Mouse (Mus musculus) kidney, embryonic 15.5 days (tissue): ENCODE data around the gene Zkscan3. TPM values are rescaled to one million over a fixed set of nuclear protein-coding genes. Genes with fewer than 3 reads are reported as not detected.

Experiments used
- ATAC-seq: fragments of 200-750 bp; cut with Nextera tagmentation; replicated peaks from 2 replicates; pipeline ENCODE4 v1.8.0; 2017; ENCODE audit warnings: moderate TSS enrichment; ENCODE audit not compliant: low FRiP score
- H3K27ac ChIP-seq: fragments of 300-500 bp; sonication (generic); 2 replicates; pipeline ENCODE4 v1.5.1; 2015; ENCODE audit warnings: mild to moderate bottlenecking, inconsistent platforms
- H3K27me3 ChIP-seq: fragments of 300-500 bp; sonication (generic); 2 replicates; pipeline ENCODE4 v1.6.1; 2015; ENCODE audit warnings: inconsistent platforms
- H3K36me3 ChIP-seq: fragments of 300-500 bp; sonication (generic); 2 replicates; pipeline ENCODE4 v1.6.1; 2015; ENCODE audit warnings: inconsistent platforms
- H3K4me1 ChIP-seq: fragments of 300-500 bp; sonication (generic); 2 replicates; pipeline ENCODE4 v1.6.1; 2015; ENCODE audit warnings: inconsistent platforms
- H3K4me2 ChIP-seq: fragments of 300-500 bp; sonication (generic); 2 replicates; pipeline ENCODE4 v1.6.1; 2015; ENCODE audit warnings: moderate library complexity, mild to moderate bottlenecking, inconsistent platforms
- H3K4me3 ChIP-seq: fragments of 300-500 bp; sonication (generic); replicated peaks from 2 replicates; pipeline ENCODE4 v1.5.1; 2015; ENCODE audit warnings: mild to moderate bottlenecking, inconsistent platforms
- H3K9ac ChIP-seq: fragments of 300-500 bp; sonication (generic); 2 replicates; pipeline ENCODE4 v1.6.1; 2015; ENCODE audit warnings: mild to moderate bottlenecking, inconsistent platforms
- H3K9me3 ChIP-seq: fragments of 300-500 bp; sonication (generic); replicated peaks from 2 replicates; pipeline ENCODE4 v1.6.1; 2016; ENCODE audit warnings: inconsistent platforms
- WGBS: fragments of 180-500 bp; shearing (Covaris S2); methylation state at CpG from one replicate; pipeline ENCODE4 v1.1.7; 2015; ENCODE audit warnings: mixed read lengths; 5-methylcytosine and 5-hydroxymethylcytosine counted together
- polyA plus RNA-seq: library from polyadenylated mRNA; unstranded; fragments of >200 nt; fragmentation: Nextera tagmentation; extraction: Ambion mirVana; gene quantifications from 2 replicates; pipeline ENCODE4 v1.2.1, GENCODE M21; 2015

The Zkscan3 gene
- polyA plus RNA-seq: 82.5 and 84.2 TPM in 2 replicates

DNA sequence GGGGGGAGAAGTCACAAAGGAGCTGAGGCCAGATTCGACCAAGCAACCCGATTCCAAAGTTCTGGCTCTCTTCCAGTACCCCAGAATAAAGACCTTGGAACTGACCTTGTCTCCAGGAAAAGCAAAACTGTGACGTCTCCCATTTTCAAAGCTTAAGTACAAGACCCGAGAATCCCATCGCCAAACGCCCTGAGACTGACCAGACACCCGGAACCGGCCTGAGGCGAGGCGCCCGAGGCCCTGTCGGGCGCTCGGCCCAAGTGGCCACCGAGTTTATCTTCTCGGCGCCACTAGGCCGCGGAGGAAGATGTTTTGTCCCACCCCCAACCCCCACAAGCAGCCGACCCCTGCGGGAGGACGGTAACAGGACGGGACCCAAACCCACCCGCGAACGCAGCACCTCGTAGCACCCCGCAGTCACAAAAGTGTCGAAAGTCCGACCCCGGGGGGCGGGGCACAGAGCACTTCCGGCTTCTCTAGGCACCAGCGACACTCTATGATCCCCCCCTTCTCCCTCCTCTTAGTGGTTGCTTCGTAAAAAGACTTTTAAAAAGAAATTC lies at the start of gene Zkscan3:
Zkscan3 (minus strand) TSS at position 469 of the 560 bp plus-strand sequence.
- no peaks in the 10 kb centered on the region; the same call in 1 of the 2 replicates for H3K27me3 ChIP-seq
- ATAC-seq: peak; percentile 95

DNA sequence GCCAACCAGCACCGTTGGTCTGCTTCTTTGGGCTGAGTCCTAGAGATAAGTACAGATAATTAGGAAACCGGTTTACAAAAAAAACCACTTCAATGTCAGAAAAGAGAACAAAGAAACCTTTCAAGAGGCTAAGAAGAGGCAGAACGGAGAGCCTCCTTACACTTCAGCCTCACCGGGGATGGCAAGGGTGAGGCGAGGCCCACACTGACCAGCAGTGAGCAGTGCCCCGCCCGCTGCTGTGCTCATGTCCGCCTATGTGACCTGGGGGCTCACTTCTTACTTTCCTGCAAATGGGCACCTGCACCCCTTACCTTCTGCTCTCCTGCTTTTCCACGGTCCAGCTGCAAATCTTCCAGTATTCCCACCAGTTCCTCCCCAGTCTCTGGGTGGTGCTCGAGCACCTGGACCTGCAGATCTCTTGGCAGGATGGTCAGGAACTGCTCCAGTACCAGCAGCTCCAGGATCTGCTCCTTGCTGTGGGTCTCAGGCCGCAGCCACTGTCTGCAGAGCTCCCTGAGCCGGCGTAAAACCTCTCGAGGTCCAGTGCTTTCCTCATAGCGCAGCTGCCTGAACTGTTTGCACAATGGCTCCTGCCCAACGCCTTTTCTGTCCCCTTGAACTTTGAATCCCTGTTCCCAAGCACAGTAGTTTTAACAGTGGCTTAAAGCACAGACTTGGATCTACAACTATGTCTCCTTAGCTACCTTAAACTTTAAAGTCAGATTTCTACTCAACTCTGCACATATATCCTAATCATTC lies 45.5 kb upstream of the Zkscan3 start:
- H3K4me3 ChIP-seq: no peak overlapping the region
- H3K4me1 ChIP-seq: peaks cover 12% of the 10 kb centered on the region
- no peaks in the 10 kb centered on the region for H3K9me3 ChIP-seq
- no peak for ATAC-seq
- WGBS: 87% methylated on average over 16 of the region's 16 CpGs
- no peaks in the 10 kb centered on the region for H3K27me3 ChIP-seq
- H3K9ac ChIP-seq: no peak overlapping the region
- peaks cover 73% of the 10 kb centered on the region for H3K36me3 ChIP-seq
- H3K4me2 ChIP-seq: no peak overlapping the region
- no peak overlapping the region for H3K27ac ChIP-seq

More for the DNA sequence above, at the start of gene Zkscan3:
- peaks cover 10% of the 10 kb centered on the region for H3K4me1 ChIP-seq
- peak within 1 kb of the TSS; percentile 86 for H3K9ac ChIP-seq
- H3K4me3 ChIP-seq: peak within 1 kb of the TSS; percentile 87
- H3K27ac ChIP-seq: peak within 1 kb of the TSS; percentile 74
- WGBS: under 1% methylated on average over 35 of the region's 35 CpGs
- H3K36me3 ChIP-seq: peaks cover 25% of the 10 kb centered on the region
- peak within 1 kb of the TSS; percentile 76 for H3K4me2 ChIP-seq
- H3K9me3 ChIP-seq: no peaks in the 10 kb centered on the region

DNA sequence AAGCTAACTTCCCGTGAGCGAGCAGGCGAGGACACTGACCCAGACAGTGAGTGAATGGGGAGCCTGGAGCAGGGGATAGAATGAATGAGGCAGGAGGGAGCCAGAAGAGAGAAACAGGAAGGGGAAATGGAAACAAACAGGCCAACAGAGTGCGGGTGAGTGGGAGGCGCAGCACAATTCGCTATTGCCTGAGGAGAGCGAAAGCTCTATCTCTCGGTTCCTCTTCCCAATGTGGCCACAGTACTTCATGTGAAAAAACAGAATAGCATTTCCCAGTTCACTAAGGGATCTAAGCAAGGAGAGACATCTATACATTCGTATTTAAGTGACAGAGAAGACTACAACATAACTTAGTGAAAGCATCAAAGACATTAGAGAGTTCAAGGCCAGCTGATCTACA lies 44.2 kb upstream of the Zkscan3 start:
- 90% methylated on average over 9 of the region's 9 CpGs for WGBS
- H3K9me3 ChIP-seq: no peaks in the 10 kb centered on the region
- no peak overlapping the region for H3K4me3 ChIP-seq
- H3K4me2 ChIP-seq: no peak overlapping the region
- H3K27me3 ChIP-seq: no peaks in the 10 kb centered on the region
- H3K4me1 ChIP-seq: 0 out of 2 replicates have a peak, but pooled peaks cover 2% of the 10 kb centered on the region
- ATAC-seq: no peak
- H3K27ac ChIP-seq: no peak overlapping the region
- H3K9ac ChIP-seq: no peak overlapping the region
- H3K36me3 ChIP-seq: peaks cover 79% of the 10 kb centered on the region

DNA sequence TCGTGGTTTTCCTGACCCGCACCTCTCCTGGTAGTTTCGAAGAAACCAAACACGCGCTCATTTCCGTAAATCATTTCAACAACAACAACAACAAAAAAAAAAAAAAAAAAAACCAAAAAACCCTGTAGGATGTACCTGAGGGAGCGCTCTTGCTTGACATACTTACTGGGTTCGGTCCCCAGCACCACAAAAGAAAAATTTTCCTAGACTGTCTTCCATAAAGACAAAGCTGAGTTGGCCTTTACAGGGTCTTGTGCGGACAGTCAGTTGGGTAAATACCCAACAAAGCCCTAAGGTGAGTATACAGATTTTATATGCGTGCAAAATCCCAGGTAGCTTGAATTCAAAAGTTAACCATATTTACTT lies 38.6 kb upstream of the Zkscan3 start:
- H3K4me2 ChIP-seq: peak overlapping the region; percentile 83
- peaks cover 37% of the 10 kb centered on the region for H3K36me3 ChIP-seq
- peak overlapping the region; percentile 64; the same call in 1 of the 2 replicates for H3K9ac ChIP-seq
- H3K27ac ChIP-seq: peak overlapping the region; percentile 88
- H3K27me3 ChIP-seq: no peaks in the 10 kb centered on the region
- H3K4me3 ChIP-seq: peak overlapping the region; percentile 57
- WGBS: 16% methylated on average over 10 of the region's 10 CpGs
- H3K9me3 ChIP-seq: no peaks in the 10 kb centered on the region
- H3K4me1 ChIP-seq: peaks cover 11% of the 10 kb centered on the region; the same call in 1 of the 2 replicates
- ATAC-seq: no peak

DNA sequence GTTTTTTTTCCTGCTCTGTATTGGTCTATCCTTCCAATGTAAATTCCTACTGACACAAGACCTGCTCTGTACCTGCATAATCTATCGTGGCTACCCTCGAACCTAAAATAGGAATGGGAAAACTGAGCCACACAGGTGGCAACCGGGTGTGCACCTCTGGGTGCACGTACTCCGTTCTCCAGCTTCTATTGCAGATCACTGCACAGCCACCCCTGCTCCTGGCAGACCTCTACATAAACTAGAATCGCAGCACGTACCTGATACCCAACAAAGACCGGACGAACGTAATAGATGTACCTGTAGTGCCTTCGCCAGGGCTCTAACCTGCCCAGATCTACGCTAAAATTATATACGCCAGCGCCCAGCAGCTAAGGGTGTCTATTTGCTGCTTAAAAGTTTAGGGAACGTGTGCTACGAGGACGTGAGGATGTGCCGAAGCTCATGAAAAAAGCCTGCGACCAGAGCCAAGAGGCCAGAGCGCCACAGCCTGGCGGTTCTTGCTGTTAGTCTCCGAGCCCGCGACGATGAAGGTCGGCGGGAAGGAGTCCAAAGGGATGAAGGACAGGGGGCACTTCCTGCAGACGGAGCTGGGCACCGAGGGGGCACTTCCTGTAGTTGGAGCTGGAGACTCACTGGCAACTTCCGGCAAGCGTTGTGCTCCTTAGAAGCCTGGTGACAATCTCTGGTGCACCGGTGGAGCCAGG lies 38.1 kb upstream of the Zkscan3 start, which contains the start of gene Pgbd1:
Pgbd1 (minus strand) TSS at position 556 of the 704 bp plus-strand sequence.
- H3K4me1 ChIP-seq: peaks cover 11% of the 10 kb centered on the region; the same call in 1 of the 2 replicates
- H3K4me3 ChIP-seq: peak within 1 kb of the TSS; percentile 57
- H3K9me3 ChIP-seq: no peaks in the 10 kb centered on the region
- ATAC-seq: peak; percentile 92
- H3K9ac ChIP-seq: peak within 1 kb of the TSS; percentile 64
- H3K36me3 ChIP-seq: peaks cover 32% of the 10 kb centered on the region
- under 1% methylated on average over 32 of the region's 32 CpGs for WGBS
- peak within 1 kb of the TSS; percentile 88 for H3K27ac ChIP-seq
- H3K27me3 ChIP-seq: no peaks in the 10 kb centered on the region
- H3K4me2 ChIP-seq: peak within 1 kb of the TSS; percentile 83

DNA sequence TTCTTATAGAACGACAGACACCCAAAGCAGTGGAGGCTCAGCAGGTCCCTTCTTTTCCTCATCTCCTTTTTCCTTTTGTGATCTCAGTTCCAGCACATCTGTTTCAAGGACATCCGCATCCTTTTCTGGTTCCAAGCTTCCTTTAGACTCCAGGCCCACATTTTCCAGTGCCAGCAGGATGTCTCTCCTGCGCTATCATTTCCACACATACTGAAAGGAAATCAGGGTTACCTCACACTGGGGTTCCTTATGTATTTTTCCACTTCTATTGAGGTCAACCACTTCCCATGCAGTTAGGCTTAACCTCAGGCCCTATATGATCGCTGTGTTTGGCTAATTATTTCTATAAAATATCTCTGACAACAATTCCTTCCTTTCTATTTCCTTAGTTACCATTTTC lies 32.9 kb upstream of the Zkscan3 start:
- Histone ChIP-seq H3K36me3 (no peaks in the 10 kb centered on the region), H3K9ac (no peak overlapping the region), H3K4me1 (peaks cover 8% of the 10 kb centered on the region; the same call in 1 of the 2 replicates), H3K27me3 (no peaks in the 10 kb centered on the region), H3K4me3 (no peak overlapping the region), H3K4me2 (no peak overlapping the region), H3K27ac (no peak overlapping the region), H3K9me3 (no peaks in the 10 kb centered on the region)
- 85% methylated on average over 4 of the region's 4 CpGs for WGBS
- no peak for ATAC-seq

DNA sequence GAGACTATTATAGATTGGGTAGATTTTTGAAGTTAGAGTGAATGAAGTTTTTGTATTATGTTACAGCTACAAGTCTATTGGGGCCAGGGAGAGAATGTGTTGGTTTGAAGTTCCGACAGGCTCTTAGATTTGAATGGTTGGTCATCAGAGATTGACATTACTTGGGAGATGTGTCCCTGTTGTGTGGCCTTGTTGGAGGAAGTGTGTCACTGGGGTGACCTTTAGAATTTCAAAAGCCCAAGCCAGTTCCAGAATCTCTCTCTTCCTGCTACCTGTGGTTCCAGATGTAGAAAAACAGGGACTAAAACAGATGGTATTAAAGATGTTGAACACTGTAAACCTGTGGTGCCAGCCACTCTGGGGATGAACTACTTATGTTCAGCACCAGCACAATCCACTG lies 25.1 kb upstream of the Zkscan3 start:
- Histone ChIP-seq H3K9ac (no peak overlapping the region), H3K9me3 (no peaks in the 10 kb centered on the region), H3K4me1 (no peaks in the 10 kb centered on the region), H3K4me2 (no peak overlapping the region), H3K36me3 (no peaks in the 10 kb centered on the region), H3K4me3 (no peak overlapping the region), H3K27me3 (no peaks in the 10 kb centered on the region), H3K27ac (no peak overlapping the region)
- WGBS: 91% methylated on average over 1 of the region's 1 CpGs
- no peak for ATAC-seq

DNA sequence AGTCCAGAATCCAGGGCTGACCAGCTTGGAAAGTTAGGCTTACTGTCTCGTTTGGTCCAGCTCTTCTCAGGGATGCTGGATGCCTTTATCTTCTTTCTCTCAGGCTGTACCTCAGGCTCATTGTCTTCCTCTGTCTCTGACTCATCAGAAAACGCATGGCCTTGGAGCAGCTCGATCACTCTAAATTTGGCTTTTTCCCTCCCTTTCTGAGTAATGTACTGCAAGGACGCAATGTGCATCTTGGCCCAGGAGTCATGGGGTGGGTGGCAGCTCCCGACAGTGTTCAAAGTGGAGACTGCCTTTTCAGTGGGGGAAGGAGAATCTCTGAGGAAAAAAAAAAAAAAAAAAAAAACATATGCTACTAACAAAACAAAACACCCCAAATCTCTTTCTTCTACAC lies 20.7 kb upstream of the Zkscan3 start:
- no peak for ATAC-seq
- Histone ChIP-seq H3K9me3 (no peaks in the 10 kb centered on the region), H3K9ac (no peak overlapping the region), H3K27ac (no peak overlapping the region), H3K4me1 (no peaks in the 10 kb centered on the region), H3K27me3 (no peaks in the 10 kb centered on the region), H3K4me2 (no peak overlapping the region), H3K4me3 (no peak overlapping the region), H3K36me3 (no peaks in the 10 kb centered on the region)
- whole genome bisulfite sequencing: 64% methylated on average over 5 of the region's 5 CpGs

DNA sequence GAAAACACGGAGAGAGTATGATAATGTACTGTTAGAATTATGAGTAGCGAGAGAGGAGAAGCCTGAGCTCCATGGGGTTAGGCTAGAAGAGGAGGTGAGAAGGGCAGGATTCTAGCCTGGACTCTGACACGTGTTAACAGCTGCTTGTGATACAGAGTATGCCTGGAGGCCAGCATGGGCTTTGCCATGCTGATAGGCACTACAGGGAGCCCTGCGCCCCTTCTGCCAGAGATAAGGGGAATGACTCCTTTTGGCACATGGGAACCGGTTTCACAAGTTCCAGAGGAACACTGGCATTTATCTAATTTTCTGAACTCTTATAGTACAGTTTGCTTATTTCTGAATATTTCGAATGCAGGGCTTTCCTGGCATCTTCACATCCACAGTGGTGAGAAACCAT lies 16.3 kb upstream of the Zkscan3 start:
- WGBS: 71% methylated on average over 6 of the region's 6 CpGs
- no peak overlapping the region for H3K27ac ChIP-seq
- no peak overlapping the region for H3K4me3 ChIP-seq
- no peaks in the 10 kb centered on the region for H3K36me3 ChIP-seq
- ATAC-seq: no peak; the same call in 1 of the 2 replicates
- H3K9me3 ChIP-seq: no peaks in the 10 kb centered on the region
- no peak overlapping the region for H3K9ac ChIP-seq
- H3K27me3 ChIP-seq: no peaks in the 10 kb centered on the region
- no peaks in the 10 kb centered on the region for H3K4me1 ChIP-seq
- no peak overlapping the region for H3K4me2 ChIP-seq

DNA sequence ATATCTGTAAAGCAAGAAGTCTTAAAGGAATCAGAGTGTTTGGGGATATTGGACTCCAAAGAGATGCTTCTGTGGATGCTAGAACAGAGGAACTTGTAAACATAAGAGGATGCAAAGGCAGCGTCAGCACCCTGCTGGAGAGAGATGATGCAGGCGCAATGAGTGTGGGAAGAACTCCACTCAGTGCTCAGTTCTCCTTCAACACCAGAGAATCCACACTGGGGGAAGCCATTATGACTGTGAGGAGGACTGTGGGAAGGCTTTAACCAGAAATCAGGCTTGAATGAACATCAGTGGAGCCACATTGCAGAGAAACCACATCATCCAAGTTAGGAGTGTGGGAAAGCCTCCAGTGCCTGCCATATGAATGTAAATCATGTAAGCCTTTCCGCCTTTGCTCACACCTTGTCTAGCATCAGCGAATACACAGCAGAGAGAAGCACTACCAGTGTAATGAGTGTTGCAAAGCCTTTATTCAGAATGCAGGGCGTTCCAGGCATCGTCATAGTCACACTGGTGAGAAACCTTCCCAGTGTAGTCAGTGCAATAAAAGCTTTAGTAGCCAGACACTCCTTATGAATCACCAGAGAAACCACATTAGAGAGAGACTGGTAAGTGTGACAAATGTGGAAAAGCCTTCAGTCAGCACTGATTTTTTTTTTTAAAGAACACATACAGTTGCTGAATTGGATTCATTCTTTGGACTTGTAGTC lies 14.9 kb upstream of the Zkscan3 start:
- ATAC-seq: no peak
- Histone ChIP-seq H3K27me3 (no peaks in the 10 kb centered on the region), H3K27ac (no peak overlapping the region), H3K4me2 (no peak overlapping the region), H3K9me3 (no peaks in the 10 kb centered on the region), H3K9ac (no peak overlapping the region), H3K4me1 (no peaks in the 10 kb centered on the region), H3K36me3 (no peaks in the 10 kb centered on the region), H3K4me3 (no peak overlapping the region)
- WGBS: 62% methylated on average over 6 of the region's 6 CpGs

DNA sequence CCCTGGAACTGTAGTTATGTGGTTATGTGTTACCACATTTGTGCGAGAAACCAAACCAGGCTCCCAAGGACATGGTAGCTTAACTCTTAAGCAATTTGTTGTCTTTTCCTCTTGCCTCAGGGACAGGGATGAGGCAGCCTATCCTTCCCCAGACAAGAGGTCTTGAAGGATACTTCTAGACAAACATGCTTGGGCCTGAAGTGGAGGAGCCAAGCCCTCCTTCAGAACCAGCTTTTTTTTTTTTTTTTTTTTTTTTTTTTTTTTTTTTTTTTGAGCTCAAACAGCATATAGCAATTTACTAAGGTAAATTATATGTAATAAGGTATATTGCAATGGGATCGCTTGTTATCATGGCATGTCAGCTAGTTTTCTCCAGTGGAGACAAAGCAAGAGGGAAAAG lies 13.2 kb upstream of the Zkscan3 start:
- Histone ChIP-seq H3K27me3 (no peaks in the 10 kb centered on the region), H3K9ac (no peak overlapping the region), H3K4me3 (no peak overlapping the region), H3K27ac (no peak overlapping the region), H3K36me3 (no peaks in the 10 kb centered on the region), H3K4me1 (no peaks in the 10 kb centered on the region), H3K9me3 (no peaks in the 10 kb centered on the region), H3K4me2 (no peak overlapping the region)
- 93% methylated on average over 2 of the region's 2 CpGs for WGBS
- ATAC-seq: no peak
